Comparison of ENCODE assay signal across 10 mouse cellular contexts in genomic region chr19:10060783-10061590, GRCm38 (mm10). TPM values are rescaled to one million over a fixed set of nuclear protein-coding genes. Genes with fewer than 3 reads are reported as not detected.
DNase-seq lines count a peak whose midpoint lies in the region; ATAC-seq and TF ChIP-seq lines count a peak whose summit lies in the region.
"Had no signal": no experiment of that assay in that cellular context is flagged by ENCODE, and none has a peak within 500 bp of the region (broad histone marks: within the 10 kb centered on the region; RNA-seq: fewer than 3 reads in every experiment).

No protein-coding gene starts in this region.

- H3K4me1 ChIP-seq in hindbrain, embryonic 10.5 days (replicated peaks), result peaks cover 15% of the 10 kb centered on the region
- no peaks in the 10 kb centered on the region for H3K4me1 ChIP-seq in hindbrain, embryonic 11.5 days (replicated peaks; ENCODE audit: control insufficient read depth, insufficient read depth, low read length)
- 0 out of 2 replicates have a peak, but pooled peaks cover 16% of the 10 kb centered on the region for H3K4me1 ChIP-seq in forebrain, embryonic 13.5 days
- H3K4me1 ChIP-seq in liver, embryonic 11.5 days (replicated peaks; ENCODE audit: control insufficient read depth, insufficient read depth, low read length), result peaks cover 45% of the 10 kb centered on the region

- H3K9me3 ChIP-seq in hindbrain, embryonic 10.5 days, result no peaks in the 10 kb centered on the region
- no peaks in the 10 kb centered on the region for H3K9me3 ChIP-seq in hindbrain, embryonic 11.5 days (ENCODE audit: control insufficient read depth, low read length)
- H3K9me3 ChIP-seq in forebrain, embryonic 13.5 days (replicated peaks), result no peaks in the 10 kb centered on the region
- H3K9me3 ChIP-seq in liver, embryonic 11.5 days (ENCODE audit: control insufficient read depth, low read length), result no peaks in the 10 kb centered on the region
- H3K9me3 ChIP-seq: neural tube, embryonic 12.5 days had no signal

- intact Hi-C loops in gastrocnemius, postnatal 14 days (cut with DNase I; ENCODE audit: low total_unique reads), result no loop called here
- intact Hi-C loops in gastrocnemius, adult 2 months (cut with DNase I), result no loop called here

- H3K27me3 ChIP-seq in hindbrain, embryonic 10.5 days (ENCODE audit: insufficient read depth, poor library complexity, severe bottlenecking), result no peaks in the 10 kb centered on the region
- H3K27me3 ChIP-seq in hindbrain, embryonic 11.5 days (ENCODE audit: control insufficient read depth, insufficient read depth, low read length), result no peaks in the 10 kb centered on the region
- no peaks in the 10 kb centered on the region for H3K27me3 ChIP-seq in forebrain, embryonic 13.5 days
- no peaks in the 10 kb centered on the region for H3K27me3 ChIP-seq in liver, embryonic 11.5 days (replicated peaks; ENCODE audit: control insufficient read depth, insufficient read depth, low read length)
- H3K27me3 ChIP-seq: neural tube, embryonic 12.5 days had no signal

- peaks cover 71% of the 10 kb centered on the region for H3K36me3 ChIP-seq in hindbrain, embryonic 10.5 days
- peaks cover 24% of the 10 kb centered on the region for H3K36me3 ChIP-seq in hindbrain, embryonic 11.5 days (ENCODE audit: control insufficient read depth, insufficient read depth, low read length)
- peaks cover 65% of the 10 kb centered on the region for H3K36me3 ChIP-seq in forebrain, embryonic 13.5 days (ENCODE audit: poor library complexity, severe bottlenecking)
- H3K36me3 ChIP-seq in liver, embryonic 11.5 days (ENCODE audit: control insufficient read depth, insufficient read depth, low read length), result peaks cover 25% of the 10 kb centered on the region

- peak; percentile 19 for DNase-seq in hindbrain, embryonic 10.5 days (ENCODE audit: low spot score)
- no peak for DNase-seq in hindbrain, embryonic 11.5 days (ENCODE audit: low spot score)
- no peak for DNase-seq in liver, embryonic 11.5 days (ENCODE audit: low spot score)
- peak; percentile 24 for DNase-seq in retina, embryonic 14.5 days (ENCODE audit: low spot score)
- no peak for DNase-seq in gastrocnemius, adult 18-20 months (ENCODE audit: low spot score)
- no peak for DNase-seq in gastrocnemius, postnatal 14 days
- no peak for DNase-seq in gastrocnemius, adult 2 months
- DNase-seq: thymus, adult 2 months had no signal

- WGBS in hindbrain, embryonic 10.5 days, result 57% methylated on average over 8 of the region's 8 CpGs
- 50% methylated on average over 8 of the region's 8 CpGs for WGBS in hindbrain, embryonic 11.5 days
- WGBS in forebrain, embryonic 13.5 days, result 60% methylated on average over 8 of the region's 8 CpGs
- 32% methylated on average over 8 of the region's 8 CpGs for WGBS in liver, embryonic 11.5 days

- no peak for ATAC-seq in hindbrain, embryonic 11.5 days (ENCODE audit: low FRiP score)
- no peak for ATAC-seq in forebrain, embryonic 13.5 days
- ATAC-seq in liver, embryonic 11.5 days (replicated peaks; ENCODE audit: low FRiP score), result peak; percentile 52

- H3K9ac ChIP-seq in hindbrain, embryonic 11.5 days (ENCODE audit: low read depth, low read length), result no peak overlapping the region
- H3K9ac ChIP-seq in forebrain, embryonic 13.5 days, result no peak overlapping the region
- H3K9ac ChIP-seq in liver, embryonic 11.5 days (ENCODE audit: low read depth, low read length), result peak overlapping the region; percentile 26; the same call in 1 of the 2 replicates
- H3K9ac ChIP-seq: neural tube, embryonic 12.5 days had no signal

- no peak overlapping the region for H3K4me3 ChIP-seq in hindbrain, embryonic 10.5 days
- no peak overlapping the region for H3K4me3 ChIP-seq in hindbrain, embryonic 11.5 days (ENCODE audit: low read depth, low read length)
- H3K4me3 ChIP-seq in forebrain, embryonic 13.5 days, result no peak overlapping the region
- no peak overlapping the region for H3K4me3 ChIP-seq in liver, embryonic 11.5 days (ENCODE audit: low read depth, low read length)
- H3K4me3 ChIP-seq in gastrocnemius, adult 2 months, result no peak overlapping the region
- H3K4me3 ChIP-seq: neural tube, embryonic 12.5 days had no signal

- H3K4me2 ChIP-seq in hindbrain, embryonic 11.5 days (replicated peaks; ENCODE audit: low read depth, low read length), result no peak overlapping the region
- no peak overlapping the region for H3K4me2 ChIP-seq in forebrain, embryonic 13.5 days
- H3K4me2 ChIP-seq in liver, embryonic 11.5 days, result peak overlapping the region; percentile 61
- H3K4me2 ChIP-seq: neural tube, embryonic 12.5 days had no signal

- TF ChIP-seq CTCF in gastrocnemius, adult 2 months (IDR thresholded peaks at IDR 0.05), result no peak

- H3K27ac ChIP-seq in hindbrain, embryonic 10.5 days, result peak overlapping the region; percentile 45
- H3K27ac ChIP-seq in hindbrain, embryonic 11.5 days (ENCODE audit: low read depth, low read length), result no peak overlapping the region
- peak overlapping the region; percentile 57 for H3K27ac ChIP-seq in forebrain, embryonic 13.5 days
- peak overlapping the region; percentile 72 for H3K27ac ChIP-seq in liver, embryonic 11.5 days (ENCODE audit: low read depth, low read length)
- no peak overlapping the region for H3K27ac ChIP-seq in gastrocnemius, adult 2 months
- H3K27ac ChIP-seq: neural tube, embryonic 12.5 days had no signal

RNA-seq across cellular contexts. Expression of gene Fads3, which starts 19.6 kb away (rescaled TPM):
- 6.7 and 8.1 TPM in 2 replicates for polyA plus RNA-seq in hindbrain, embryonic 10.5 days (2016; fragmentation: Nextera tagmentation; extraction: Ambion mirVana)
- 5.7 and 5.8 TPM in 2 replicates for polyA plus RNA-seq in hindbrain, embryonic 11.5 days (2014; fragmentation: Nextera tagmentation; extraction: Ambion mirVana)
- 5.8 TPM in 2 replicates for polyA plus RNA-seq in forebrain, embryonic 13.5 days (2015; fragmentation: Nextera tagmentation; extraction: Ambion mirVana)
- 7.2 and 7.3 TPM in 2 replicates for polyA plus RNA-seq in liver, embryonic 11.5 days (2014; fragmentation: Nextera tagmentation; extraction: Ambion mirVana)
- 1 to 10 TPM; 2.2 to 5.7 TPM for total RNA-seq in gastrocnemius, adult 18-20 months (2021)
- total RNA-seq in gastrocnemius, postnatal 14 days (2021), result 1 to 10 TPM; 5.4 to 6.0 TPM
- 1 to 10 TPM; 2.2 to 2.3 TPM for total RNA-seq in gastrocnemius, adult 2 months (2021)

RNA-seq across cellular contexts. Expression of gene Fads2, which starts 40.6 kb away (rescaled TPM):
- 180 and 207 TPM in 2 replicates for polyA plus RNA-seq in hindbrain, embryonic 10.5 days (2016; fragmentation: Nextera tagmentation; extraction: Ambion mirVana)
- polyA plus RNA-seq in hindbrain, embryonic 11.5 days (2014; fragmentation: Nextera tagmentation; extraction: Ambion mirVana), result 62.9 and 63.9 TPM in 2 replicates
- polyA plus RNA-seq in forebrain, embryonic 13.5 days (2015; fragmentation: Nextera tagmentation; extraction: Ambion mirVana), result 134 and 154 TPM in 2 replicates
- polyA plus RNA-seq in liver, embryonic 11.5 days (2014; fragmentation: Nextera tagmentation; extraction: Ambion mirVana), result 48.8 and 54.3 TPM in 2 replicates
- total RNA-seq in gastrocnemius, adult 18-20 months (2021), result 1 to 10 TPM; 1.8 to 2.4 TPM
- 10 to 100 TPM in 1 of 2 experiments, 1 to 10 TPM in 1; 6.7 to 11.1 TPM for total RNA-seq in gastrocnemius, postnatal 14 days (2021)
- 1 to 10 TPM; 1.7 to 4.1 TPM for total RNA-seq in gastrocnemius, adult 2 months (2021)

RNA-seq across cellular contexts. Expression of gene Rab3il1, which starts 59.5 kb away (rescaled TPM):
- 39.7 and 39.8 TPM in 2 replicates for polyA plus RNA-seq in hindbrain, embryonic 10.5 days (2016; fragmentation: Nextera tagmentation; extraction: Ambion mirVana)
- polyA plus RNA-seq in hindbrain, embryonic 11.5 days (2014; fragmentation: Nextera tagmentation; extraction: Ambion mirVana), result 35.7 and 35.9 TPM in 2 replicates
- 14.4 and 15.2 TPM in 2 replicates for polyA plus RNA-seq in forebrain, embryonic 13.5 days (2015; fragmentation: Nextera tagmentation; extraction: Ambion mirVana)
- 133 and 137 TPM in 2 replicates for polyA plus RNA-seq in liver, embryonic 11.5 days (2014; fragmentation: Nextera tagmentation; extraction: Ambion mirVana)
- 1 to 10 TPM; 3.0 to 4.5 TPM for total RNA-seq in gastrocnemius, adult 18-20 months (2021)
- total RNA-seq in gastrocnemius, postnatal 14 days (2021), result 10 to 100 TPM in 1 of 2 experiments, 1 to 10 TPM in 1; 7.4 to 11.6 TPM
- total RNA-seq in gastrocnemius, adult 2 months (2021), result 1 to 10 TPM; 4.0 to 4.7 TPM

RNA-seq across cellular contexts. Expression of gene Best1, which starts 59.6 kb away (rescaled TPM):
- polyA plus RNA-seq in hindbrain, embryonic 10.5 days (2016; fragmentation: Nextera tagmentation; extraction: Ambion mirVana), result 1.8 TPM in 2 replicates
- polyA plus RNA-seq in hindbrain, embryonic 11.5 days (2014; fragmentation: Nextera tagmentation; extraction: Ambion mirVana), result 0.91 and 1.1 TPM in 2 replicates
- polyA plus RNA-seq in forebrain, embryonic 13.5 days (2015; fragmentation: Nextera tagmentation; extraction: Ambion mirVana), result 0.76 and 1.2 TPM in 2 replicates
- 0.31 and 0.59 TPM in 2 replicates for polyA plus RNA-seq in liver, embryonic 11.5 days (2014; fragmentation: Nextera tagmentation; extraction: Ambion mirVana)
- total RNA-seq in gastrocnemius, adult 18-20 months (2021), result under 1 TPM; 0.11 to 0.24 TPM
- under 1 TPM; 0.29 to 0.41 TPM for total RNA-seq in gastrocnemius, postnatal 14 days (2021)
- under 1 TPM; 0.28 to 0.46 TPM for total RNA-seq in gastrocnemius, adult 2 months (2021)

Comparison
In these comparisons a context has a peak if more than half of its experiments do, and no peak if none do; other contexts are left out.
1. DNase-seq: peak in hindbrain, embryonic 10.5 days (single experiment) and retina, embryonic 14.5 days (single experiment); none in hindbrain, embryonic 11.5 days (single experiment), liver, embryonic 11.5 days (single experiment), gastrocnemius, adult 18-20 months (single experiment), gastrocnemius, postnatal 14 days (single experiment) and gastrocnemius, adult 2 months (single experiment).
2. H3K27ac ChIP-seq: peak in hindbrain, embryonic 10.5 days (single experiment), forebrain, embryonic 13.5 days (single experiment) and liver, embryonic 11.5 days (single experiment); none in hindbrain, embryonic 11.5 days (single experiment) and gastrocnemius, adult 2 months (single experiment).